ENCODE assay signal across 8 mouse cellular contexts in the genomic region with DNA sequence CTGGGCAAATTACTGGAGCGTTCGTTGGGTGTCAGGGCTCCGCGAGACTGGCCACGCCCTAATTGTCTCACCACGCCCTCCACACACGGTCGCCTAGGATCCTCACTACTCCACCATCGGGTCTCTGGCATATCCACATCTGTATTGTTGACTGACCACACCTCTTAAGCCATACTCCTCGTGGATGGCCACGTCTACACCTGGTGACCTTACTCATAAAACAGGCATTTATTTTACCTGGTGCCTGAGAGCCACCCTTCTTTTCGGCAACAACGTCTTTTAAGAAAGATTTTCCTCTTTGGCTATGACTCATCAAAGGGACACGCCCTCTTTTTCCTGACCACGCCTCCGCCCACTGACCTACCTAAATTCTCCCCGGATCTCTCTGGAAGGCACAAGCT. TPM values are rescaled to one million over a fixed set of nuclear protein-coding genes. Genes with fewer than 3 reads are reported as not detected.
DNase-seq lines count a peak whose midpoint lies in the region; ATAC-seq lines count a peak whose summit lies in the region.

Dkkl1 (minus strand) TSS at position 297 of the 401 bp plus-strand sequence.

- H3K4me1 ChIP-seq in forebrain, embryonic 10.5 days, result peaks cover 31% of the 10 kb centered on the region
- peaks cover 7% of the 10 kb centered on the region; the same call in 1 of the 2 replicates for H3K4me1 ChIP-seq in forebrain, embryonic 14.5 days (ENCODE audit: control insufficient read depth, insufficient read depth, low read length)
- H3K4me1 ChIP-seq in embryonic facial prominence, embryonic 15.5 days, result peaks cover 12% of the 10 kb centered on the region

- H3K4me2 ChIP-seq in forebrain, embryonic 14.5 days (ENCODE audit: low read length), result no peak within 1 kb of the TSS
- peak within 1 kb of the TSS; percentile 37 for H3K4me2 ChIP-seq in embryonic facial prominence, embryonic 15.5 days (replicated peaks)

- no peaks in the 10 kb centered on the region for H3K9me3 ChIP-seq in forebrain, embryonic 10.5 days
- 0 out of 2 replicates have a peak, but pooled peaks cover 2% of the 10 kb centered on the region for H3K9me3 ChIP-seq in forebrain, embryonic 14.5 days (replicated peaks; ENCODE audit: control insufficient read depth, low read length)
- no peaks in the 10 kb centered on the region for H3K9me3 ChIP-seq in embryonic facial prominence, embryonic 15.5 days (replicated peaks)

- no peak for DNase-seq in forebrain, embryonic 10.5 days (ENCODE audit: extremely low spot score, low spot score)
- DNase-seq in forebrain, embryonic 14.5 days (ENCODE audit: low spot score), result no peak
- peak; percentile 46 for DNase-seq in 416B (ENCODE audit: low read depth)
- no peak for DNase-seq in left cerebral cortex, postnatal 4 days
- peak; percentile 35 for DNase-seq in retina, embryonic 14.5 days (ENCODE audit: low spot score)
- DNase-seq in frontal cortex, postnatal 25 days (ENCODE audit: low spot score in 2 of 2), result no peak
- DNase-seq in thymus, postnatal 25 days, result no peak

- H3K4me3 ChIP-seq in forebrain, embryonic 10.5 days, result peak within 1 kb of the TSS; percentile 21
- no peak within 1 kb of the TSS for H3K4me3 ChIP-seq in forebrain, embryonic 14.5 days (ENCODE audit: low read depth, low read length)
- H3K4me3 ChIP-seq in embryonic facial prominence, embryonic 15.5 days (replicated peaks), result peak within 1 kb of the TSS; percentile 22

- H3K9ac ChIP-seq in forebrain, embryonic 14.5 days (ENCODE audit: low read length), result no peak within 1 kb of the TSS
- H3K9ac ChIP-seq in embryonic facial prominence, embryonic 15.5 days, result no peak within 1 kb of the TSS

- H3K27me3 ChIP-seq in forebrain, embryonic 10.5 days (ENCODE audit: poor library complexity, severe bottlenecking), result peaks cover 55% of the 10 kb centered on the region
- H3K27me3 ChIP-seq in forebrain, embryonic 14.5 days (replicated peaks; ENCODE audit: control insufficient read depth, insufficient read depth, low read length), result peaks cover 14% of the 10 kb centered on the region; the same call in 1 of the 2 replicates
- H3K27me3 ChIP-seq in embryonic facial prominence, embryonic 15.5 days, result peaks cover 20% of the 10 kb centered on the region

- peaks cover under 1% of the 10 kb centered on the region for H3K36me3 ChIP-seq in forebrain, embryonic 10.5 days (replicated peaks)
- H3K36me3 ChIP-seq in forebrain, embryonic 14.5 days (ENCODE audit: control insufficient read depth, insufficient read depth, low read length), result no peaks in the 10 kb centered on the region
- H3K36me3 ChIP-seq in embryonic facial prominence, embryonic 15.5 days, result no peaks in the 10 kb centered on the region

- intact Hi-C loops in left cerebral cortex, postnatal 4 days (cut with DNase I), result no loop called here

- H3K27ac ChIP-seq in forebrain, embryonic 10.5 days, result no peak within 1 kb of the TSS
- H3K27ac ChIP-seq in forebrain, embryonic 14.5 days (ENCODE audit: low read depth, low read length), result no peak within 1 kb of the TSS
- no peak within 1 kb of the TSS for H3K27ac ChIP-seq in embryonic facial prominence, embryonic 15.5 days (replicated peaks)

- no peak for ATAC-seq in forebrain, embryonic 14.5 days
- ATAC-seq in embryonic facial prominence, embryonic 15.5 days (ENCODE audit: insufficient number of reproducible peaks, low FRiP score, low TSS enrichment, low read depth), result no peak

- WGBS in forebrain, embryonic 10.5 days, result 7% methylated on average over 17 of the region's 17 CpGs
- WGBS in forebrain, embryonic 14.5 days, result 8% methylated on average over 17 of the region's 17 CpGs
- 5% methylated on average over 17 of the region's 17 CpGs for WGBS in embryonic facial prominence, embryonic 15.5 days

RNA-seq across cellular contexts. Expression of gene Dkkl1, which starts in this region (rescaled TPM):
- 1.0 TPM in 2 replicates for polyA plus RNA-seq in forebrain, embryonic 10.5 days (2016; fragmentation: Nextera tagmentation; extraction: Ambion mirVana)
- 0.91 and 1.7 TPM in 2 replicates for polyA plus RNA-seq in forebrain, embryonic 14.5 days (2014; fragmentation: Nextera tagmentation; extraction: Ambion mirVana)
- 30.7 and 38.5 TPM in 2 replicates for polyA plus RNA-seq in embryonic facial prominence, embryonic 15.5 days (2015; fragmentation: Nextera tagmentation; extraction: Ambion mirVana)
- 10 to 100 TPM; 14.5 to 18.3 TPM for total RNA-seq in left cerebral cortex, postnatal 4 days (2021)

Comparison
In these comparisons a context has a peak if more than half of its experiments do, and no peak if none do; other contexts are left out.
1. RNA of gene Dkkl1 (polyA plus RNA-seq): 30.7 to 38.5 TPM in embryonic facial prominence, embryonic 15.5 days; 1.0 TPM in forebrain, embryonic 10.5 days and 0.91 to 1.7 TPM in forebrain, embryonic 14.5 days; every median in the first group is over 10 times any median in the second.
2. DNase-seq: peak in 416B (single experiment) and retina, embryonic 14.5 days (single experiment); none in forebrain, embryonic 10.5 days (single experiment), forebrain, embryonic 14.5 days (single experiment), left cerebral cortex, postnatal 4 days (single experiment), frontal cortex, postnatal 25 days (0 of 2) and thymus, postnatal 25 days (single experiment).